Mouse (Mus musculus): Measurements from ENCODE around the gene Zfp652. TPM values are rescaled to one million over a fixed set of nuclear protein-coding genes. Genes with fewer than 3 reads are reported as not detected.

Gene Zfp652
- polyA plus RNA-seq, 1 experiment from 2014 or later = 11.7 TPM

- Histone ChIP-seq H3K27ac (ENCODE audit: low read length) (no peak overlapping the region), H3K9me3 (ENCODE audit: control insufficient read depth, low read depth, low read length) (no peaks in the 10 kb centered on the region), H3K4me2 (replicated peaks; ENCODE audit: low read depth, low read length) (no peak overlapping the region), H3K27me3 (ENCODE audit: control insufficient read depth, insufficient read depth, low read length) (no peaks in the 10 kb centered on the region), H3K9ac (replicated peaks; ENCODE audit: low read depth, low read length) (no peak overlapping the region), H3K36me3 (ENCODE audit: control insufficient read depth, insufficient read depth, low read length) (no peaks in the 10 kb centered on the region), H3K4me3 (ENCODE audit: low read depth, low read length) (no peak overlapping the region), H3K4me1 (ENCODE audit: control insufficient read depth, insufficient read depth, low read length) (no peaks in the 10 kb centered on the region)
- WGBS = 81% methylated on average over 4 of the region's 4 CpGs
- no peak for ATAC-seq (ENCODE audit: insufficient number of reproducible peaks, insufficient read depth, low FRiP score, low read depth)
These were observed 66.4 kb downstream of the Zfp652 start for GRCm38 (mm10) chr11:95778831-95779251.

- H3K36me3 ChIP-seq (ENCODE audit: control insufficient read depth, insufficient read depth, low read length) = no peaks in the 10 kb centered on the region
- ATAC-seq (ENCODE audit: insufficient number of reproducible peaks, insufficient read depth, low FRiP score, low read depth) = no peak
- WGBS = 83% methylated on average over 4 of the region's 4 CpGs
- no peaks in the 10 kb centered on the region for H3K4me1 ChIP-seq (ENCODE audit: control insufficient read depth, insufficient read depth, low read length)
- no peak overlapping the region for H3K4me2 ChIP-seq (replicated peaks; ENCODE audit: low read depth, low read length)
- no peaks in the 10 kb centered on the region for H3K27me3 ChIP-seq (ENCODE audit: control insufficient read depth, insufficient read depth, low read length)
- no peaks in the 10 kb centered on the region for H3K9me3 ChIP-seq (ENCODE audit: control insufficient read depth, low read depth, low read length)
- H3K9ac ChIP-seq (replicated peaks; ENCODE audit: low read depth, low read length) = no peak overlapping the region
- H3K4me3 ChIP-seq (ENCODE audit: low read depth, low read length) = no peak overlapping the region
- H3K27ac ChIP-seq (ENCODE audit: low read length) = no peak overlapping the region
These were observed 66.9 kb downstream of the Zfp652 start for GRCm38 (mm10) chr11:95779366-95779765.

GRCm38 (mm10) chr11:95780480-95780879 is 68.0 kb downstream of the Zfp652 start:
- H3K4me1 ChIP-seq (ENCODE audit: control insufficient read depth, insufficient read depth, low read length) = no peaks in the 10 kb centered on the region
- H3K9ac ChIP-seq (replicated peaks; ENCODE audit: low read depth, low read length) = no peak overlapping the region
- no peaks in the 10 kb centered on the region for H3K36me3 ChIP-seq (ENCODE audit: control insufficient read depth, insufficient read depth, low read length)
- no peak overlapping the region for H3K4me2 ChIP-seq (replicated peaks; ENCODE audit: low read depth, low read length)
- no peak for ATAC-seq (ENCODE audit: insufficient number of reproducible peaks, insufficient read depth, low FRiP score, low read depth)
- 87% methylated on average over 8 of the region's 8 CpGs for WGBS
- H3K4me3 ChIP-seq (ENCODE audit: low read depth, low read length) = no peak overlapping the region
- H3K9me3 ChIP-seq (ENCODE audit: control insufficient read depth, low read depth, low read length) = no peaks in the 10 kb centered on the region
- H3K27ac ChIP-seq (ENCODE audit: low read length) = no peak overlapping the region
- H3K27me3 ChIP-seq (ENCODE audit: control insufficient read depth, insufficient read depth, low read length) = no peaks in the 10 kb centered on the region

- Histone ChIP-seq H3K9me3 (ENCODE audit: control insufficient read depth, low read depth, low read length) (no peaks in the 10 kb centered on the region), H3K27ac (ENCODE audit: low read length) (no peak overlapping the region), H3K4me1 (ENCODE audit: control insufficient read depth, insufficient read depth, low read length) (no peaks in the 10 kb centered on the region), H3K36me3 (ENCODE audit: control insufficient read depth, insufficient read depth, low read length) (no peaks in the 10 kb centered on the region), H3K4me3 (ENCODE audit: low read depth, low read length) (no peak overlapping the region), H3K4me2 (replicated peaks; ENCODE audit: low read depth, low read length) (no peak overlapping the region), H3K27me3 (ENCODE audit: control insufficient read depth, insufficient read depth, low read length) (no peaks in the 10 kb centered on the region), H3K9ac (replicated peaks; ENCODE audit: low read depth, low read length) (no peak overlapping the region)
- no peak for ATAC-seq (ENCODE audit: insufficient number of reproducible peaks, insufficient read depth, low FRiP score, low read depth)
- 82% methylated on average over 11 of the region's 11 CpGs for WGBS
These were observed 69.1 kb downstream of the Zfp652 start for GRCm38 (mm10) chr11:95781557-95781956.

GRCm38 (mm10) chr11:95783457-95783856 is 71.0 kb downstream of the Zfp652 start:
- Histone ChIP-seq H3K27me3 (ENCODE audit: control insufficient read depth, insufficient read depth, low read length) (no peaks in the 10 kb centered on the region), H3K36me3 (ENCODE audit: control insufficient read depth, insufficient read depth, low read length) (no peaks in the 10 kb centered on the region), H3K4me3 (ENCODE audit: low read depth, low read length) (no peak overlapping the region), H3K27ac (ENCODE audit: low read length) (no peak overlapping the region), H3K4me1 (ENCODE audit: control insufficient read depth, insufficient read depth, low read length) (no peaks in the 10 kb centered on the region), H3K4me2 (replicated peaks; ENCODE audit: low read depth, low read length) (no peak overlapping the region), H3K9me3 (ENCODE audit: control insufficient read depth, low read depth, low read length) (no peaks in the 10 kb centered on the region), H3K9ac (replicated peaks; ENCODE audit: low read depth, low read length) (no peak overlapping the region)
- 75% methylated on average over 4 of the region's 4 CpGs for WGBS
- ATAC-seq (ENCODE audit: insufficient number of reproducible peaks, insufficient read depth, low FRiP score, low read depth) = no peak

- H3K36me3 ChIP-seq (ENCODE audit: control insufficient read depth, insufficient read depth, low read length) = no peaks in the 10 kb centered on the region
- no peaks in the 10 kb centered on the region for H3K27me3 ChIP-seq (ENCODE audit: control insufficient read depth, insufficient read depth, low read length)
- no peaks in the 10 kb centered on the region for H3K4me1 ChIP-seq (ENCODE audit: control insufficient read depth, insufficient read depth, low read length)
- no peaks in the 10 kb centered on the region for H3K9me3 ChIP-seq (ENCODE audit: control insufficient read depth, low read depth, low read length)
- H3K4me3 ChIP-seq (ENCODE audit: low read depth, low read length) = no peak overlapping the region
- H3K4me2 ChIP-seq (replicated peaks; ENCODE audit: low read depth, low read length) = no peak overlapping the region
- no peak for ATAC-seq (ENCODE audit: insufficient number of reproducible peaks, insufficient read depth, low FRiP score, low read depth)
- no peak overlapping the region for H3K9ac ChIP-seq (replicated peaks; ENCODE audit: low read depth, low read length)
- H3K27ac ChIP-seq (ENCODE audit: low read length) = no peak overlapping the region
- WGBS = 90% methylated on average over 9 of the region's 9 CpGs
These were observed 71.5 kb downstream of the Zfp652 start for GRCm38 (mm10) chr11:95783958-95784357.

GRCm38 (mm10) chr11:95785675-95786074 is 73.2 kb downstream of the Zfp652 start:
- Histone ChIP-seq H3K36me3 (ENCODE audit: control insufficient read depth, insufficient read depth, low read length) (no peaks in the 10 kb centered on the region), H3K4me3 (ENCODE audit: low read depth, low read length) (no peak overlapping the region), H3K4me2 (replicated peaks; ENCODE audit: low read depth, low read length) (no peak overlapping the region), H3K27ac (ENCODE audit: low read length) (no peak overlapping the region), H3K27me3 (ENCODE audit: control insufficient read depth, insufficient read depth, low read length) (no peaks in the 10 kb centered on the region), H3K9ac (replicated peaks; ENCODE audit: low read depth, low read length) (no peak overlapping the region), H3K4me1 (ENCODE audit: control insufficient read depth, insufficient read depth, low read length) (no peaks in the 10 kb centered on the region), H3K9me3 (ENCODE audit: control insufficient read depth, low read depth, low read length) (no peaks in the 10 kb centered on the region)
- WGBS = 88% methylated on average over 4 of the region's 4 CpGs
- no peak for ATAC-seq (ENCODE audit: insufficient number of reproducible peaks, insufficient read depth, low FRiP score, low read depth)

GRCm38 (mm10) chr11:95786511-95786910 is 74.0 kb downstream of the Zfp652 start:
- 89% methylated on average over 6 of the region's 6 CpGs for WGBS
- Histone ChIP-seq H3K4me1 (ENCODE audit: control insufficient read depth, insufficient read depth, low read length) (no peaks in the 10 kb centered on the region), H3K36me3 (ENCODE audit: control insufficient read depth, insufficient read depth, low read length) (no peaks in the 10 kb centered on the region), H3K27me3 (ENCODE audit: control insufficient read depth, insufficient read depth, low read length) (no peaks in the 10 kb centered on the region), H3K9ac (replicated peaks; ENCODE audit: low read depth, low read length) (no peak overlapping the region), H3K27ac (ENCODE audit: low read length) (no peak overlapping the region), H3K4me2 (replicated peaks; ENCODE audit: low read depth, low read length) (no peak overlapping the region), H3K9me3 (ENCODE audit: control insufficient read depth, low read depth, low read length) (no peaks in the 10 kb centered on the region), H3K4me3 (ENCODE audit: low read depth, low read length) (no peak overlapping the region)
- ATAC-seq (ENCODE audit: insufficient number of reproducible peaks, insufficient read depth, low FRiP score, low read depth) = no peak

- H3K36me3 ChIP-seq (ENCODE audit: control insufficient read depth, insufficient read depth, low read length) = no peaks in the 10 kb centered on the region
- no peak overlapping the region for H3K9ac ChIP-seq (replicated peaks; ENCODE audit: low read depth, low read length)
- H3K27me3 ChIP-seq (ENCODE audit: control insufficient read depth, insufficient read depth, low read length) = no peaks in the 10 kb centered on the region
- H3K4me3 ChIP-seq (ENCODE audit: low read depth, low read length) = no peak overlapping the region
- no peaks in the 10 kb centered on the region for H3K9me3 ChIP-seq (ENCODE audit: control insufficient read depth, low read depth, low read length)
- WGBS = 77% methylated on average over 8 of the region's 8 CpGs
- no peak for ATAC-seq (ENCODE audit: insufficient number of reproducible peaks, insufficient read depth, low FRiP score, low read depth)
- H3K4me1 ChIP-seq (ENCODE audit: control insufficient read depth, insufficient read depth, low read length) = no peaks in the 10 kb centered on the region
- no peak overlapping the region for H3K27ac ChIP-seq (ENCODE audit: low read length)
- no peak overlapping the region for H3K4me2 ChIP-seq (replicated peaks; ENCODE audit: low read depth, low read length)
These were observed 77.0 kb downstream of the Zfp652 start for GRCm38 (mm10) chr11:95789451-95789891.
